Mouse (Mus musculus): Measurements from ENCODE around the gene Raf1. TPM values are rescaled to one million over a fixed set of nuclear protein-coding genes. Genes with fewer than 3 reads are reported as not detected.

Raf1 gene
- 83.9 and 105 TPM in 2 replicates for polyA plus RNA-seq (2012; rRNA removed; ENCODE audit: low replicate concordance)

DNA sequence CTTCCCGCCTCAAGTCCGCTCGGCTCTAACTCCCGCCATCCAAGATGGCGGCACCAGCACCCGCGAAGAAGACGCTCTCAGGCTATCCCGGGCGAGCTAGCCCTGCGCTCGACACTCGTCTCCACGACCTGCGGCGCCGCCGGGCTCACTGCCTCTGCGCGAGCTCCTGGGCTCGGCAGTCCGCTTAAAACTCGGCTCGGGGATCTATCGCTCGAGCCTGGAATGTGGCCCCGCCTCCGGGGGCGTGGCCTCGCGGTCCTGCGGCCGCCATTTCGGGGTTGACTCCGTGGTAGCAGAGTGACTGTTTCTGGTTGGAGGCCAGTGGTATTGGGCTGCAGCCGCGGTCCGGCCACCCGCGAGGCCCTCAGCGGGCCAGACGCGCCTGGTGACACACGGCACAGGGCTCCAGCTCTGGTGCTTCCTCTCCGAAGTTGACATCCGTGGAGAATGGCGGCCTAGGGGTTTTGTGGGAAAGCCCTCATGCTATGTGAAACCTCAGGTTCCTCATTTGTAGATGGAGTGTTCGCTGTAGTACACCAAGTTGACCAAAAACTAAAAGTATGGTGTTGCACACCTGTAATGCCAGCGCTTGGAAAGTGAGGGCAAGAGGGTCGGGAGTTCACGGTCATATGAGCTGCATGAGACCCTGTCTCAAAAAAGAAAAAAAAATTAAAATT, at the start of gene Raf1:
Raf1 (minus strand) TSS at position 184 of the 677 bp plus-strand sequence.

DNA sequence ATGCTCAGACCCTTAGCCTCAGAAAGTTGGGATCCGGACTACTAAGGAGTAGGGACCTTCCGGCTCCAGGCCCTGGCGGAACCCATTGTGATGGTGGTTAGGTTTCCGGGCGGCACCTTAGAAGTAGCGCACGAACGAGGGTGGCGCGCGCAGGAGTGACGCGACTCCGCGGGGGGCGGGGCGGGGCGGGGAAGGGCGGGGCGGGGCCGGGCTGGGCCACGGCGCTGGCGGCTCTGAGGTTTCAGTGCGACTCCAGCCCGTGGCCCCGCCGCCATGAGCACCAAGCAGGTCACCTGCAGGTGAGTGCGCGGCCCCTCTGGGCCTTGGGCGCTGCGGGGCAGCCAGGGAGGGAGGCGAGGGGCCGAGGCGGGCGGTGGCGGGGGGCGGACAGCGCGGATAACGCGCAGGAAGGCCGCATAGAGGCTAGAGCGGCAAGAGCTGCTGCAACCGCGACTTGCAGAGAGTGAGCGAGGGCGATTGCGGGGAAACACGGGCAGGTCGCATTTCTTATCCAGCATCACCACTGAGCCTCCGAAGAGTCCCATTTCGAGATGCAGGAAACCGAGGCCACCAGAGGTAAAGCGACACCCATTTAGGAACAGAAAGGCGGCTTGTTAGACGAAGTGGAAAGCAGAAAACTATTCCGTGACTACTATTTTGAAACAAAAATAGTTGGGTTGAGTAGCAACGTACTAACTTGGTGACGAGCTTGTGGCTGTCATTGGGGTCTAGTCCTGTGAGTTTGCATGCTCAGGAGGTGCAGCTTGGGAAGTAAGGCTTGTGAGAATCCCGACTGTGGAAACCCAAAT, 74.5 kb downstream of the Raf1 start, which contains the start of gene Mkrn2:
Mkrn2 (plus strand) TSS at position 188 of the 809 bp plus-strand sequence.

DNA sequence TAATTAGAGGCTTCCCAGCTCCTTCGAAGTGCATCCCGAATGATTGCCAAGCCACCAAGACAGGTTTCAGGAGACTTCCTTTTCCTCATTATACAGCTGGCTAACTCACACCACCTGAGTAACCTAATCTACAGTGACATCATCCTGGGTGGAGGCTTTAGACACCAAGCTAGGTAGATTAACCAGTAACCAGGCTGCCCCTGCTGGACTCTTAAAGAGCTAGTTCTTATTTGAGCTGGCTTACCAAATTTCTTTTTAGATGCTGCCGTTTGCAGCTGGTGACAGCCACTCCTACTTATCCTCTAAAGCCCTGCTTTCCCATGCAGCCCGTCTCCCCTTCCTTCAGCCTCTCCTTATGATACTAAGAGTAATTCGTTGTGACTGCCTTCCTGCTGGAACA, 84.0 kb downstream of the Raf1 start, which contains the start of gene Mkrn2os:
Mkrn2os (minus strand) TSS at position 119 of the 400 bp plus-strand sequence.

Other genes starting within 250 kb of the Raf1 start
- 1.6 and 4.1 TPM in 2 replicates for gene Tsen2, start 132.0 kb downstream of the Raf1 start, polyA plus RNA-seq (2012; rRNA removed; ENCODE audit: low replicate concordance)
- gene Mkrn2os, start 84.1 kb downstream of the Raf1 start, polyA plus RNA-seq (2012; rRNA removed; ENCODE audit: low replicate concordance): 76.9 and 92.7 TPM in 2 replicates
- 42.5 and 80.9 TPM in 2 replicates for gene Mkrn2, start 74.7 kb downstream of the Raf1 start, polyA plus RNA-seq (2012; rRNA removed; ENCODE audit: low replicate concordance)
- 0.60 TPM in 1 of 2 replicates, not detected in the other for gene Tmem40, start 85.8 kb upstream of the Raf1 start, polyA plus RNA-seq (2012; rRNA removed; ENCODE audit: low replicate concordance)
- 1.6 and 3.9 TPM in 2 replicates for gene Cand2, start 97.9 kb upstream of the Raf1 start, polyA plus RNA-seq (2012; rRNA removed; ENCODE audit: low replicate concordance)
- 92.9 and 128 TPM in 2 replicates for gene Rpl32, start 132.1 kb upstream of the Raf1 start, polyA plus RNA-seq (2012; rRNA removed; ENCODE audit: low replicate concordance)
- gene Efcab12, start 161.8 kb upstream of the Raf1 start, polyA plus RNA-seq (2012; rRNA removed; ENCODE audit: low replicate concordance): 0.07 TPM in 1 of 2 replicates, not detected in the other
- gene Mbd4, start 176.7 kb upstream of the Raf1 start, polyA plus RNA-seq (2012; rRNA removed; ENCODE audit: low replicate concordance): 0.17 and 0.47 TPM in 2 replicates
- gene Ift122, start 176.8 kb upstream of the Raf1 start, polyA plus RNA-seq (2012; rRNA removed; ENCODE audit: low replicate concordance): 2.6 and 3.4 TPM in 2 replicates

All from duodenum, adult 2 months (tissue).